28 mouse cellular contexts compared by ENCODE assay signal in the genomic region with DNA sequence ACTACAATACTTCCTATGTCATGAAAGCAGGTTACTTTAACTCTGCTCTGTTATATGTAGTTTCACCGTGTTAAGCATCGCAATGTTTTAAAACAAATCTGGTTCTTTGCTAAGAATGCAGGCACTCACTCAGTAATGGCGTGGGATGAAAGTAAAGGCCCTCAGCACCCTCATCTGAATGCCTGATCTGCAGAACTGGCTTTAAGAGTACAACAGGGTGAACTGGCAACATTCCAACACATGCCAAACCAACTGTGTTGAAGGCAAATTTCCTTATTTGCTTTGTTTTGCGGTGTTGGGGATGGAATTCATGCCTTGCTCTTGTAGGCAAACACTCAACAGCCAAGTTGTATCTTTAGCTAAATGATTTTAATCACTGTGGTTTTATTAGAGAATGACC. TPM values are rescaled to one million over a fixed set of nuclear protein-coding genes. Genes with fewer than 3 reads are reported as not detected.
DNase-seq lines count a peak whose midpoint lies in the region; ATAC-seq and TF ChIP-seq lines count a peak whose summit lies in the region.
"Had no signal": no experiment of that assay in that cellular context is flagged by ENCODE, and none has a peak within 500 bp of the region (broad histone marks: within the 10 kb centered on the region; RNA-seq: fewer than 3 reads in every experiment).

No protein-coding gene starts in this region.

- 68% methylated on average over 4 of the region's 4 CpGs for WGBS in kidney, adult 2 months
- WGBS in kidney, embryonic 16.5 days = 87% methylated on average over 4 of the region's 4 CpGs
- WGBS in midbrain, embryonic 11.5 days = 97% methylated on average over 4 of the region's 4 CpGs
- 90% methylated on average over 4 of the region's 4 CpGs for WGBS in midbrain, embryonic 14.5 days

- H3K4me3 ChIP-seq in kidney, adult 2 months (ENCODE audit: insufficient read depth, low read depth, low read length) = no peak overlapping the region
- H3K4me3 ChIP-seq in kidney, embryonic 16.5 days (ENCODE audit: low read length) = no peak overlapping the region
- no peak overlapping the region for H3K4me3 ChIP-seq in midbrain, embryonic 11.5 days (ENCODE audit: low read depth, low read length)
- no peak overlapping the region for H3K4me3 ChIP-seq in midbrain, embryonic 14.5 days (replicated peaks; ENCODE audit: low read depth, low read length)
- H3K4me3 ChIP-seq: embryonic facial prominence, embryonic 12.5 days; gastrocnemius, adult 2 months; heart, adult 2 months; heart, embryonic 12.5 days; limb, embryonic 13.5 days; liver, embryonic 13.5 days; lung, embryonic 15.5 days; megakaryocyte, embryonic 14.5 days; midbrain, embryonic 13.5 days; stomach, embryonic 15.5 days had no signal

- TF ChIP-seq CTCF in kidney, adult 2 months (conservative IDR thresholded peaks at IDR 0.05; ENCODE audit: insufficient read depth, insufficient read length, low read depth, low read length) = no peak

- H3K27ac ChIP-seq in kidney, adult 2 months (ENCODE audit: insufficient read depth, low read depth, low read length) = no peak overlapping the region
- H3K27ac ChIP-seq in kidney, embryonic 16.5 days (ENCODE audit: low read length) = no peak overlapping the region
- no peak overlapping the region for H3K27ac ChIP-seq in midbrain, embryonic 11.5 days (ENCODE audit: low read depth, low read length)
- H3K27ac ChIP-seq in midbrain, embryonic 14.5 days (replicated peaks; ENCODE audit: low read depth, low read length) = no peak overlapping the region
- H3K27ac ChIP-seq: embryonic facial prominence, embryonic 12.5 days; gastrocnemius, adult 2 months; heart, adult 2 months; hindbrain, embryonic 14.5 days; limb, embryonic 13.5 days; liver, embryonic 13.5 days; lung, embryonic 15.5 days; midbrain, embryonic 13.5 days; stomach, embryonic 15.5 days had no signal

- DNase-seq in kidney, adult 2 months = peak; percentile 25
- DNase-seq in midbrain, embryonic 11.5 days (ENCODE audit: low spot score, missing footprints) = peak; percentile 78
- DNase-seq in midbrain, embryonic 14.5 days = no peak
- peak; percentile 43 for DNase-seq in lung, postnatal 14 days
- no peak for DNase-seq in ovary, postnatal 14 days (ENCODE audit: low spot score)
- DNase-seq in adrenal gland, postnatal 25 days = no peak
- DNase-seq: cerebellum, adult 8-10 months; cerebellum, postnatal 25 days; gastrocnemius, adult 2 months; gastrocnemius, postnatal 36 days; heart, adult 2 months; kidney, postnatal 36 days; liver, embryonic 13.5 days; retina, postnatal 1 day; right cerebral cortex, postnatal 14 days; thymus, postnatal 14 days had no signal

- no peak for TF ChIP-seq POLR2A in kidney, adult 2 months (IDR thresholded peaks at IDR 0.05; ENCODE audit: low read depth, low read length)

- no peak for ATAC-seq in kidney, embryonic 16.5 days (ENCODE audit: low FRiP score, low TSS enrichment)
- ATAC-seq in midbrain, embryonic 11.5 days (ENCODE audit: low FRiP score) = no peak
- ATAC-seq in midbrain, embryonic 14.5 days (ENCODE audit: low FRiP score, low TSS enrichment) = no peak
- ATAC-seq: forebrain, embryonic 16.5 days; intestine, postnatal 0 days; midbrain, embryonic 13.5 days had no signal

- H3K9ac ChIP-seq in kidney, embryonic 16.5 days (replicated peaks; ENCODE audit: low read length) = no peak overlapping the region
- no peak overlapping the region for H3K9ac ChIP-seq in midbrain, embryonic 11.5 days (ENCODE audit: low read length)
- no peak overlapping the region for H3K9ac ChIP-seq in midbrain, embryonic 14.5 days (replicated peaks; ENCODE audit: low read length)
- H3K9ac ChIP-seq: embryonic facial prominence, embryonic 12.5 days; heart, embryonic 12.5 days; hindbrain, embryonic 14.5 days; limb, embryonic 13.5 days; liver, embryonic 13.5 days; lung, embryonic 15.5 days; midbrain, embryonic 13.5 days; stomach, embryonic 15.5 days had no signal

- H3K4me1 ChIP-seq in kidney, adult 2 months (ENCODE audit: control insufficient read depth, insufficient read depth, low read length) = peaks cover 12% of the 10 kb centered on the region; the same call in 1 of the 2 replicates
- no peaks in the 10 kb centered on the region for H3K4me1 ChIP-seq in kidney, embryonic 16.5 days (ENCODE audit: insufficient read depth, low read length)
- no peaks in the 10 kb centered on the region for H3K4me1 ChIP-seq in midbrain, embryonic 11.5 days (ENCODE audit: control insufficient read depth, insufficient read depth, low read length)
- H3K4me1 ChIP-seq in midbrain, embryonic 14.5 days (ENCODE audit: control insufficient read depth, insufficient read depth, low read length) = no peaks in the 10 kb centered on the region
- H3K4me1 ChIP-seq: embryonic facial prominence, embryonic 12.5 days; heart, embryonic 12.5 days; limb, embryonic 13.5 days; liver, embryonic 13.5 days; lung, embryonic 15.5 days; midbrain, embryonic 13.5 days; stomach, embryonic 15.5 days had no signal

- H3K36me3 ChIP-seq in kidney, adult 2 months (ENCODE audit: control insufficient read depth, insufficient read depth, low read length) = peaks cover 2% of the 10 kb centered on the region; the same call in 1 of the 2 replicates
- peaks cover 10% of the 10 kb centered on the region; the same call in 1 of the 2 replicates for H3K36me3 ChIP-seq in kidney, embryonic 16.5 days (ENCODE audit: insufficient read depth, low read length)
- H3K36me3 ChIP-seq in midbrain, embryonic 11.5 days (ENCODE audit: control insufficient read depth, insufficient read depth, low read length) = peaks cover 4% of the 10 kb centered on the region
- peaks cover 36% of the 10 kb centered on the region for H3K36me3 ChIP-seq in midbrain, embryonic 14.5 days (ENCODE audit: control insufficient read depth, insufficient read depth, low read length)

- H3K9me3 ChIP-seq in kidney, embryonic 16.5 days (ENCODE audit: low read length) = no peaks in the 10 kb centered on the region
- no peaks in the 10 kb centered on the region for H3K9me3 ChIP-seq in midbrain, embryonic 11.5 days (ENCODE audit: control insufficient read depth, low read length)
- H3K9me3 ChIP-seq in midbrain, embryonic 14.5 days (ENCODE audit: control insufficient read depth, low read length) = no peaks in the 10 kb centered on the region
- H3K9me3 ChIP-seq: embryonic facial prominence, embryonic 12.5 days; heart, embryonic 12.5 days; limb, embryonic 13.5 days; liver, embryonic 13.5 days; lung, embryonic 15.5 days; megakaryocyte, embryonic 14.5 days; midbrain, embryonic 13.5 days; stomach, embryonic 15.5 days had no signal

- H3K27me3 ChIP-seq in kidney, adult 2 months (replicated peaks; ENCODE audit: control insufficient read depth, insufficient read depth, low read length) = no peaks in the 10 kb centered on the region
- no peaks in the 10 kb centered on the region for H3K27me3 ChIP-seq in kidney, embryonic 16.5 days (ENCODE audit: insufficient read depth, low read length)
- no peaks in the 10 kb centered on the region for H3K27me3 ChIP-seq in midbrain, embryonic 11.5 days (ENCODE audit: control insufficient read depth, insufficient read depth, low read length)
- no peaks in the 10 kb centered on the region for H3K27me3 ChIP-seq in midbrain, embryonic 14.5 days (ENCODE audit: control insufficient read depth, insufficient read depth, low read length)
- H3K27me3 ChIP-seq: embryonic facial prominence, embryonic 12.5 days; heart, embryonic 12.5 days; limb, embryonic 13.5 days; liver, embryonic 13.5 days; lung, embryonic 15.5 days; megakaryocyte, embryonic 14.5 days; midbrain, embryonic 13.5 days; stomach, embryonic 15.5 days had no signal

- H3K4me2 ChIP-seq in kidney, embryonic 16.5 days (replicated peaks; ENCODE audit: low read depth, low read length) = no peak overlapping the region
- no peak overlapping the region for H3K4me2 ChIP-seq in midbrain, embryonic 11.5 days
- H3K4me2 ChIP-seq in midbrain, embryonic 14.5 days (ENCODE audit: low read length) = no peak overlapping the region
- H3K4me2 ChIP-seq: embryonic facial prominence, embryonic 12.5 days; heart, embryonic 12.5 days; hindbrain, embryonic 14.5 days; limb, embryonic 13.5 days; liver, embryonic 13.5 days; lung, embryonic 15.5 days; midbrain, embryonic 13.5 days; stomach, embryonic 15.5 days had no signal

RNA-seq across cellular contexts. Expression of gene Inka2, which starts 29.1 kb away (rescaled TPM):
- polyA plus RNA-seq in kidney, adult 2 months (2012; rRNA removed) = 0.61 and 0.64 TPM in 2 replicates
- polyA plus RNA-seq in kidney, embryonic 16.5 days (2015; fragmentation: Nextera tagmentation; extraction: Ambion mirVana) = 1.3 and 1.5 TPM in 2 replicates
- 0.34 and 0.56 TPM in 2 replicates for polyA plus RNA-seq in midbrain, embryonic 11.5 days (2014; fragmentation: Nextera tagmentation; extraction: Ambion mirVana)
- polyA plus RNA-seq in midbrain, embryonic 14.5 days (2014; fragmentation: Nextera tagmentation; extraction: Ambion mirVana) = 1.5 and 3.2 TPM in 2 replicates
- 2.3 and 4.2 TPM in 2 replicates for total RNA-seq in adrenal gland, postnatal 25 days (2021)
- total RNA-seq: monocyte, adult 5-6 weeks had no signal

RNA-seq across cellular contexts. Expression of gene Ddx20, which starts 46.2 kb away (rescaled TPM):
- 6.5 and 9.1 TPM in 2 replicates for polyA plus RNA-seq in kidney, adult 2 months (2012; rRNA removed)
- 37.9 and 39.3 TPM in 2 replicates for polyA plus RNA-seq in kidney, embryonic 16.5 days (2015; fragmentation: Nextera tagmentation; extraction: Ambion mirVana)
- polyA plus RNA-seq in midbrain, embryonic 11.5 days (2014; fragmentation: Nextera tagmentation; extraction: Ambion mirVana) = 46.3 and 52.7 TPM in 2 replicates
- polyA plus RNA-seq in midbrain, embryonic 14.5 days (2014; fragmentation: Nextera tagmentation; extraction: Ambion mirVana) = 19.1 and 32.0 TPM in 2 replicates
- 18.5 and 22.0 TPM in 2 replicates for total RNA-seq in adrenal gland, postnatal 25 days (2021)

Comparison
In these comparisons a context has a peak if more than half of its experiments do, and no peak if none do; other contexts are left out.
1. DNase-seq: peak in kidney, adult 2 months (single experiment), midbrain, embryonic 11.5 days (single experiment) and lung, postnatal 14 days (single experiment); none in midbrain, embryonic 14.5 days (single experiment), ovary, postnatal 14 days (single experiment) and adrenal gland, postnatal 25 days (single experiment).